Mouse (Mus musculus) 3T3-L1 (cell line): ENCODE results near the gene Zfp968.
"Not testable (repeated sequence)": the region's sequence is repeated elsewhere in the genome, so short reads cannot be mapped to it uniquely, and the experiment has no call there.

Source experiments
- DNase-seq: peaks from one replicate; pipeline ENCODE4 v3.0.0-alpha.2; 2015; ENCODE audit warnings: low read depth, low spot score

The Zfp968 gene

GRCm38 (mm10) chr2:175372136-175372535, at the start of gene Zfp968:
Gene Zfp968, plus strand, starts transcription at chr2:175372436.
- DNase-seq: not testable (repeated sequence)

GRCm38 (mm10) chr2:175338097-175338496, 34.1 kb upstream of the Zfp968 start, which contains the start of gene Gm4631:
Gene Gm4631, minus strand, starts transcription at chr2:175338197.
- DNase-seq: not testable (repeated sequence)
